Mouse (Mus musculus) neural tube, embryonic 15.5 days (tissue): Measurements from ENCODE around the gene Eif2a. TPM values are rescaled to one million over a fixed set of nuclear protein-coding genes. Genes with fewer than 3 reads are reported as not detected.

Source experiments
- ATAC-seq: fragments of 200-750 bp; cut with Nextera tagmentation; 2 replicates; pipeline ENCODE4 v1.8.0; 2017; ENCODE audit warnings: mild to moderate bottlenecking, moderate TSS enrichment, moderate library complexity; ENCODE audit not compliant: low FRiP score
- H3K27ac ChIP-seq: fragments of 300-500 bp; sonication (generic); replicated peaks from 2 replicates; pipeline ENCODE4 v1.5.1; 2015; ENCODE audit warnings: mild to moderate bottlenecking, inconsistent platforms
- H3K27me3 ChIP-seq: fragments of 300-500 bp; sonication (generic); replicated peaks from 2 replicates; pipeline ENCODE4 v1.6.1; 2015; ENCODE audit warnings: inconsistent platforms
- H3K36me3 ChIP-seq: fragments of 300-500 bp; sonication (generic); 2 replicates; pipeline ENCODE4 v1.6.1; 2015; ENCODE audit warnings: inconsistent platforms
- H3K4me1 ChIP-seq: fragments of 300-500 bp; sonication (generic); 2 replicates; pipeline ENCODE4 v1.6.1; 2015; ENCODE audit warnings: inconsistent platforms
- H3K4me2 ChIP-seq: fragments of 300-500 bp; sonication (generic); 2 replicates; pipeline ENCODE4 v1.6.1; 2015; ENCODE audit warnings: inconsistent platforms, mild to moderate bottlenecking, moderate library complexity
- H3K4me3 ChIP-seq: fragments of 300-500 bp; sonication (generic); replicated peaks from 2 replicates; pipeline ENCODE4 v1.5.1; 2015; ENCODE audit warnings: mild to moderate bottlenecking, inconsistent platforms
- H3K9ac ChIP-seq: fragments of 300-500 bp; sonication (generic); replicated peaks from 2 replicates; pipeline ENCODE4 v1.6.1; 2015; ENCODE audit warnings: mild to moderate bottlenecking, inconsistent platforms
- H3K9me3 ChIP-seq: fragments of 300-500 bp; sonication (generic); replicated peaks from 2 replicates; pipeline ENCODE4 v1.6.1; 2016; ENCODE audit warnings: inconsistent platforms
- WGBS: fragments of 180-500 bp; shearing (Covaris S2); methylation state at CpG from one replicate; pipeline ENCODE4 v1.1.7; 2015; ENCODE audit warnings: mixed read lengths; 5-methylcytosine and 5-hydroxymethylcytosine counted together
- polyA plus RNA-seq: library from polyadenylated mRNA; unstranded; fragments of >200 nt; fragmentation: Nextera tagmentation; extraction: Ambion mirVana; gene quantifications from 2 replicates; pipeline ENCODE4 v1.2.1, GENCODE M21; 2015

The Eif2a gene
- polyA plus RNA-seq, 1 experiment from 2014 or later = 34.3 TPM

DNA sequence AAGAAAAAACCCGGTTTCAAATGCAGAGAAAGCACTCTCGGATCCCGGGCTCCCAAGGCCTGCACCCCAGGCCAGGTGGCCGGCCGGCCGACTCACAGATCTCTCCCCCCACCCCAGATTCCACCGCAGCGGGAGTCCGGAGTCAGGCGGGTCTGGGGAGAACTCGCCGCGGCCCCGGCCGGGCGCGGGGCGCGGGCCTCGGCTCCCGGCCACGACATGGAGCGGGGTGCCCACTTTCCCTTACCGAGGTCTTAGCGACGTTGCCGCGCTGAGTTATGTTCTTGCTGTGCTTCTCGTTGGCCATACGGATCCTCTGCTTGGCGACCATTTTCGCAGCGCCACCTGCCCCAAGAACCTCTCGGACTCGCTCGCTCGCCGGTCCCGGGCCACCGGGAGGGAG is 455 bp upstream of the Eif2a start:
- no peak; the same call in 1 of the 2 replicates for ATAC-seq

DNA sequence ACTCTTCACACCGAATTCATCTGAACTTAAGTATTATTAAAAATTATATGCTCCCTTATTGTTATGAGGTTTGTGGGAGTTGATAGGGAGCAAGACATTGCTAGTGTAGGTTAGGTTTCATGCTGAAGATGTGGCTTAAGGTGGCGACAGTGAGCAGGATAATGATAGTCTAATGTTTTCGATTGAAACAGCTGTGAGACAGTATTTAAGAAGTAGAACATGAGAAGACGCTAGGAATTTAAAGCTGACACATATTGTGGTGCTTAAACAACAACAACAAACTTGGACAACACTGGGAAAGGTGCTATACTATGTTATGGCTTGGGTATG is 752 bp downstream of the Eif2a start:
- 6% methylated on average over 4 of the region's 4 CpGs for WGBS
- H3K27ac ChIP-seq = peak overlapping the region; percentile 94

More for the DNA sequence above, 455 bp upstream of the Eif2a start:
- peaks cover 28% of the 10 kb centered on the region for H3K4me1 ChIP-seq
- H3K36me3 ChIP-seq = peaks cover 18% of the 10 kb centered on the region
- H3K9me3 ChIP-seq = no peaks in the 10 kb centered on the region
- WGBS = under 1% methylated on average over 40 of the region's 40 CpGs
- H3K27ac ChIP-seq = peak overlapping the region; percentile 94
- H3K27me3 ChIP-seq = no peaks in the 10 kb centered on the region
- peak overlapping the region; percentile 80 for H3K4me3 ChIP-seq
- peak overlapping the region; percentile 75 for H3K4me2 ChIP-seq
- peak overlapping the region; percentile 93 for H3K9ac ChIP-seq

DNA sequence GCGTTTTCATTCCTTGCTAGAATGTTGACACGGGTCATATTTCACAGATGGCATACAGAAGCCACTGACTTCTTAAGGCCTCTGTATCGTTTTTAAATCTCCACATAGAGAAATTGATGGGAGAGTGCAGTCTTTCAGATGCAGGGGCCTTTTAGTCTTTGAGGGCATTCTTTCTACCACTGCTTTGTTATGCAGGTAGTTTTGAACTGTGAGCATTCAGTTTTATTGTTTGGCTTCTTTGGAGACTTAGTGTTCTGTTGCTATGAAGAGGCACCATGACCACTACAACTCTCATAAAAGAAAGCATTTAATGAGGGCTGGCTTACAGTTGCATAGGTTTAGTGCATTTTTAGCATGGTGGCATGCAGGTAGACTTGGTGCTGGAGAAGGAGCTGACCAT is 11.0 kb downstream of the Eif2a start:
- H3K27me3 ChIP-seq = no peaks in the 10 kb centered on the region
- no peak overlapping the region for H3K4me2 ChIP-seq
- no peaks in the 10 kb centered on the region for H3K9me3 ChIP-seq
- H3K36me3 ChIP-seq = peaks cover 38% of the 10 kb centered on the region
- H3K9ac ChIP-seq = no peak overlapping the region
- ATAC-seq = no peak
- 95% methylated on average over 3 of the region's 3 CpGs for WGBS
- H3K27ac ChIP-seq = no peak overlapping the region
- H3K4me3 ChIP-seq = no peak overlapping the region
- H3K4me1 ChIP-seq = no peaks in the 10 kb centered on the region

More for the DNA sequence above, 752 bp downstream of the Eif2a start:
- H3K4me3 ChIP-seq = peak overlapping the region; percentile 80
- H3K4me1 ChIP-seq = peaks cover 28% of the 10 kb centered on the region
- H3K36me3 ChIP-seq = peaks cover 15% of the 10 kb centered on the region
- H3K4me2 ChIP-seq = peak overlapping the region; percentile 75
- H3K9ac ChIP-seq = peak overlapping the region; percentile 50; the same call in 1 of the 2 replicates
- no peaks in the 10 kb centered on the region for H3K9me3 ChIP-seq
- ATAC-seq = peak; percentile 24
- H3K27me3 ChIP-seq = no peaks in the 10 kb centered on the region

DNA sequence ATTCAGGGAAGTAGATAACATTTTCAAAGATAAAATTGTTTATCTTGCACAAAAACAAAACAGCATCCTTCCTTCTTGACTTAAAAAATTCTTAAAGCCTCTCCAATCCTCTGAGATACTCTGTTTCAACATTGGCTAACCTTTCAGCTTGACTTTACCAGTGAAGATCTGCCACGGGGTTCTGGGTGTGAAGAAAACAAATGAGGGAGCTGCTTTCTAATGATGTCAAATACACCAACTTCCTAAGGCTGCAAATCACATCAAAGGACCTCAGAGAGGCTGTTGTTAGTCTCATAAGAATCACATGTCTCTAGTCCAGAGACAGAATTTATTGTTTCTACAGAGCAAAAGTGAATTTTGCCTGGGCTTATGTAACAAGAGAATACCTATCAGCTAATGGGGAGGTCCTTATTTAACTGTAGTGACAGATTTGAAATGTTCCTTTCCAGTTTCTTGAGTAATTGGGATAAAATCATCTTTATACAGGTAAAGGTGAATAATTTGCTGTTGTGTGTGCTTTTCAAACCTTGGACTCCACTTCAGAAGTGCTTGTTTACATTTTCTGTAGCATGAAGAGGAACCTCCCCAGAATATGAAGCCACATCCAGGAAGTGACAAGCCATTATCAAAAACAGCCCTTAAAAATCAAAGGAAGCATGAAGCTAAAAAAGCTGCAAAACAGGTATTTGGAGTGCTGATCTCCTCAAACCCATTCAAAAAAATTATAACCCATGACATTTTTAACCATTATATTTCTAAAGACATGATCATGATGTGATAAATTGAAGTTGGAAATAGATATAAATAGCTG is 26.6 kb downstream of the Eif2a start:
- WGBS = 80% methylated on average over 1 of the region's 1 CpGs
- no peaks in the 10 kb centered on the region for H3K9me3 ChIP-seq
- H3K36me3 ChIP-seq = peaks cover 70% of the 10 kb centered on the region
- H3K27me3 ChIP-seq = no peaks in the 10 kb centered on the region
- H3K27ac ChIP-seq = no peak overlapping the region
- H3K9ac ChIP-seq = no peak overlapping the region
- H3K4me3 ChIP-seq = no peak overlapping the region
- H3K4me2 ChIP-seq = no peak overlapping the region
- ATAC-seq = no peak
- H3K4me1 ChIP-seq = no peaks in the 10 kb centered on the region

DNA sequence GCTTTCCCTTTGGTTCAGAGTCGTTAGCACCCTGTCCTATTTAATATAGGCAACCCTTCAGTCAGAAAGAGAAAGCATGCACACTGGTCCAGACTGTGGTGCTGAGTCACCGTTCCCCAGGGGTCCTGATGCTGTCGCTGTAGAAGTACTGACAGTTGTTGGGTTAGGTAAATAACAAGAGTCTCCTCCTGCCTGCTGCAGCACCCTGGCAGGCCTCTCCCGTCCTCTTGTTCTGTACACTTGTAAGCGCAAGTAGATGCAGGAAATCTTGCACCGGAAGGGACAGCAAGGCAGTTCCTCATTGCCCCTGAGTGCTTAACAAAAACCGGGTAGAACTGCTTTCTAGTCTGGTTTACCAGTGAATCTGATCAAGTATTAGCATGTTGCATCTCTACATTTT is 31.0 kb downstream of the Eif2a start:
- H3K27me3 ChIP-seq = no peaks in the 10 kb centered on the region
- no peaks in the 10 kb centered on the region for H3K9me3 ChIP-seq
- no peaks in the 10 kb centered on the region for H3K4me1 ChIP-seq
- no peak overlapping the region for H3K4me3 ChIP-seq
- peaks cover 56% of the 10 kb centered on the region for H3K36me3 ChIP-seq
- no peak overlapping the region for H3K27ac ChIP-seq
- H3K4me2 ChIP-seq = no peak overlapping the region
- H3K9ac ChIP-seq = no peak overlapping the region
- ATAC-seq = no peak
- 87% methylated on average over 7 of the region's 7 CpGs for WGBS

DNA sequence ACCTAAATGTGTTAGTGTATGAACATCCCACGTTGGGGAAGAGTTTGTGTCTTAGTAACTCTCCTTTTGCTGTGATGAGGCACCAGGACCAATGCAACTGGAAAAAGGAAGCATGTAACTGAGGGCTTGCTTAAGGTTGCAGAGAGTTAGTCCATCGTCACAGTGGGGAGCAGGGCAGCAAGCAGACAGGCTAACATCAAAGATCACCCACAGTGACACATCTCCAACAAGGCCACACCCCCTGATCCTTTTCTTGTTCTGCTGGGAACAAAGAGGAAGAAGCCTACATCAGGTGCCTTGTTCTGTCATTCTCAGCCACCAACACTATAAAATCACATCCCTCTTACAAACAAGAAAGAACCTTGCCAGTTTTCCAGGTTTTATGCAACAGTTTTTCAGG is 34.3 kb downstream of the Eif2a start:
- Histone ChIP-seq H3K36me3 (peaks cover 30% of the 10 kb centered on the region), H3K9ac (no peak overlapping the region), H3K4me2 (no peak overlapping the region), H3K4me1 (no peaks in the 10 kb centered on the region), H3K9me3 (no peaks in the 10 kb centered on the region), H3K27me3 (no peaks in the 10 kb centered on the region), H3K4me3 (no peak overlapping the region), H3K27ac (no peak overlapping the region)
- no peak for ATAC-seq
- WGBS = 22% methylated on average over 2 of the region's 2 CpGs

DNA sequence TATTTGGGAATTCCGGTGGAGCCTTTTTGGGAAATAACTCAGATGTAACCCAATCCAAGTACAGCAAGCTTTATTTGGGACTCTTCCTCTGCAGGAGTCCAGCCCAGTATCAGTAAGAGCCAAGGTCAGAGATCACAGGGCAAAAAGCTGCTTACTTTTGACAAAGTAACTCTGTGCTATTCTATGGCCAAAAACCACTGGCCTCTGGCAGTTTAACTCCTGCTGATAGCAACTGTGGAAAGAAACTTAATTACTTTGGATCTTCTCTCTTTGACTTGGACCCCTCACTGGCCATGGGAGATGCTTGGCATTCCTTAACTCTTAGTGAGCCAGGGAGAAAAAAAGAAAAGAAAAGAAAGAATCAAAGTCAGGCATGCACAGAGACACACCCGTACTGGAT is 35.8 kb downstream of the Eif2a start:
- Histone ChIP-seq H3K27me3 (no peaks in the 10 kb centered on the region), H3K4me1 (no peaks in the 10 kb centered on the region), H3K4me2 (no peak overlapping the region), H3K36me3 (peaks cover 14% of the 10 kb centered on the region), H3K27ac (no peak overlapping the region), H3K9ac (no peak overlapping the region), H3K4me3 (no peak overlapping the region), H3K9me3 (no peaks in the 10 kb centered on the region)
- ATAC-seq = no peak
- 42% methylated on average over 2 of the region's 2 CpGs for WGBS

DNA sequence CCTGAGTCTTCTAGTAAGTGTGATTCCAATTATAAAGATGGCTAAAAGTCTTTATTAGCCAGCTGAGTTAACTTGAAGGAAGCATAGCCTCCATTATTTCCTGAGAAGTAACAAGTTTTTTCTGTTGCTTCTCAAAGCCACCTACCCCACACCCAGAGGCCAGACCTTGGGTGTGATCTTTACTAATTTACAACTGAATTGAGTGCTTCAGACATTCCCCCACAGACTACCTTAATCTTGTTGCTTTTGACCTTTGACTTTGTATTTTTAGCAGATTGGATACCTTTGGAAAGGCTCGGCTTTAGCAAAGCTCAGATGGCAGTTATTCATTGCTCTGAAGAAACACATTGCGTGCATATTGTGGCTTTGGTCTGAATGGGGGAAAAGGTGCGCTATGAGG is 45.2 kb downstream of the Eif2a start:
- H3K27me3 ChIP-seq = no peaks in the 10 kb centered on the region
- ATAC-seq = no peak
- no peak overlapping the region for H3K4me3 ChIP-seq
- H3K4me2 ChIP-seq = no peak overlapping the region
- no peaks in the 10 kb centered on the region for H3K36me3 ChIP-seq
- H3K27ac ChIP-seq = no peak overlapping the region
- H3K9ac ChIP-seq = no peak overlapping the region
- no peaks in the 10 kb centered on the region for H3K9me3 ChIP-seq
- WGBS = 94% methylated on average over 3 of the region's 3 CpGs
- H3K4me1 ChIP-seq = 0 out of 2 replicates have a peak, but pooled peaks cover under 1% of the 10 kb centered on the region

DNA sequence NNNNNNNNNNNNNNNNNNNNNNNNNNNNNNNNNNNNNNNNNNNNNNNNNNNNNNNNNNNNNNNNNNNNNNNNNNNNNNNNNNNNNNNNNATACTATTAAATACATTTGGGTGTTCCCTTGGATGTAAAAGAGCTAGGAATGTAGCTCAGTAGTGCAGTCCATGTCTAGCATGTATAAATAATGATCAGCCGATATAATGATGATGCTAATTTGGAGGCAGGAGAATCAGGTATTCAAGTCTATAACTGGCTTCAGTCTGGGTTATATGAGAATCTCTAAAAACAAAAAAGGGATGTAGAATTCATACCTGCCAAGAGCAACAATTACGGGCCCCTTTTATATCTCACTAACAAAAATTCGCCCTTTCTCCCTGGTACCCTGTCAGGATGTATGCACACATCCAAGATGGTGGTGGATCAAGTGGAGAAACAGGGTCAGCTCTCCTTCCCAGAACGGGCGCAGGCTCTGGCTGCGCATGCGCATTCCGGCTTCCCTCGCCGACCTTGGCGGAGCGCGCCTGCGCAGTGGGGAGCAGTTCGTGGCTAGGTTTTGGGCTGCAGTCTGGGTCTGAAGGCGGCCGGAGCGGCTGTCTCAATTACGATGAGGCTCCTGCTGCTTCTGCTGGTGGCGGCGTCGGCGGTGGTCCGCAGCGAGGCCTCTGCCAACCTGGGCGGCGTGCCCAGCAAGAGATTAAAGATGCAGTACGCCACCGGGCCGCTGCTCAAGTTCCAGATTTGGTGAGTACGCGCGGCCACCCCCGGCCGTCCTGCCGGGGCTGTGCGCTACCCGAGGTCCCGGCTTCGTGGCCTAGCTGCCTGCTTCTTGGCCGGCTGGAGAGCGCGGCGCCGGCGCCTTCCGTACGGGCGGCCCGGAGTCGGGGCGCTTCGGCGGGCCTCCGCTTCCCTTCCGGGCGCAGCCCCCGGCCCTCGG is 50.8 kb downstream of the Eif2a start, which contains the start of gene Selenot:
Selenot (plus strand) TSS at position 500 of the 930 bp plus-strand sequence.
- peak within 1 kb of the TSS; percentile 99 for H3K27ac ChIP-seq
- no peaks in the 10 kb centered on the region for H3K27me3 ChIP-seq
- no peaks in the 10 kb centered on the region for H3K9me3 ChIP-seq
- WGBS = under 1% methylated on average over 56 of the region's 59 CpGs
- peak within 1 kb of the TSS; percentile 91 for H3K4me3 ChIP-seq
- H3K4me2 ChIP-seq = peak within 1 kb of the TSS; percentile 58
- ATAC-seq = peak; percentile 96
- peaks cover 3% of the 10 kb centered on the region; the same call in 1 of the 2 replicates for H3K36me3 ChIP-seq
- H3K4me1 ChIP-seq = peaks cover 21% of the 10 kb centered on the region
- H3K9ac ChIP-seq = peak within 1 kb of the TSS; percentile 100

DNA sequence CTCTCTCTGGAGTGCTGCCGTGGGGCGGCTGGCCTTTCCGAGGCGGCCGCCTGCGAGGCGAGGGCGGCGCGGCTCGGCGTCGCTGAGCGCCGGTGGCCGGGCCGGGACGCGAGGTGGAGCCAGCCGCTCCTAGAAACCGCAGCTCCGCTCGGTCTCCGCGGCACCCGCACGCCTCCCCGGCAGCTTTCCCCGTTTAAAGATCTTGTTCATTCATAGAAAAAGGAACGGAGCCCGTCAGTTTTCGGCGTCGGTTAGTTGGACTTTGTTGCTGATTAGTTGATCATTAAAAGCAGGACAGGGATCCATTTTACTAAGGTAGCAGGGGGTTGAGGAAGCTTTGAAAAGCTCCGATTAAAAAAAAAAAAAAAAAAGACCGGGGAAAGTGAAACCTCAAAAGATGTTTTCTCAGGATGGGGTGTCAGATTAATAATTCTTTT is 51.5 kb downstream of the Eif2a start:
- Histone ChIP-seq H3K27ac (peak overlapping the region; percentile 99), H3K36me3 (peaks cover 3% of the 10 kb centered on the region; the same call in 1 of the 2 replicates), H3K4me3 (peak overlapping the region; percentile 91), H3K27me3 (no peaks in the 10 kb centered on the region), H3K9ac (peak overlapping the region; percentile 100), H3K4me1 (peaks cover 27% of the 10 kb centered on the region), H3K4me2 (peak overlapping the region; percentile 58), H3K9me3 (no peaks in the 10 kb centered on the region)
- under 1% methylated on average over 36 of the region's 36 CpGs for WGBS
- peak; percentile 84 for ATAC-seq

DNA sequence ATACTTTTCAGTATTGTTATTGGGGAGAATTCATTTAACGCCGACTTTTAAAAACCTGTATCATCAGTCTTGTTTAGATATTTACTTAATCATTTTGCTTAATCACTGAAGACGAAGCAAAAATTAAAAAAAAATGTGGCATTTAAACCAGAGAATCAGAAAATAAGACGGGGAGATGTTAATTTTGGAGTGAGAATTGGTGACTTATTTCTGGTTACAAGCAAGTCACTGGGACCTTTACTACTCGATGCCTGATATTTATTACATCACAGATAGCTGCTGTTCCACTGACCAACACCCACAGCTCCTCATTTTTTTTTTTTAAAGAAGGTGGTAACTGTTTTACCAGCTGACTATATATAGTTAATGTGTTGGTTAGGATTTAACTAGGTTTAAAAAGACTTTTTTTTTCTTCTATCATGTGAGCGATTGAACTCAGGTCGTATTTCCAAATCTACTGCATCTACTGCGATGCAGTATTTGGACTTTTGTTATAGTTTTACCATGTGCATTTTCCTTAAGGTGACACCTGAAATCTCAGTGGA is 52.0 kb downstream of the Eif2a start:
- H3K4me2 ChIP-seq = peak overlapping the region; percentile 58
- no peaks in the 10 kb centered on the region for H3K27me3 ChIP-seq
- no peak for ATAC-seq
- H3K9ac ChIP-seq = peak overlapping the region; percentile 100; the same call in 1 of the 2 replicates
- peaks cover 3% of the 10 kb centered on the region; the same call in 1 of the 2 replicates for H3K36me3 ChIP-seq
- H3K9me3 ChIP-seq = no peaks in the 10 kb centered on the region
- peaks cover 31% of the 10 kb centered on the region for H3K4me1 ChIP-seq
- H3K27ac ChIP-seq = peak overlapping the region; percentile 99; the same call in 1 of the 2 replicates
- H3K4me3 ChIP-seq = peak overlapping the region; percentile 91
- WGBS = 18% methylated on average over 8 of the region's 8 CpGs
